Mouse (Mus musculus) brain, embryonic 14.5 days (tissue): ENCODE data around the gene Gm21987.

ENCODE experiments used
- CTCF ChIP-seq: fragments of 200-500 bp; IDR thresholded peaks from 2 replicates; pipeline ENCODE4 v1.5.1; 2012; ENCODE audit warnings: inconsistent platforms, mild to moderate bottlenecking, moderate library complexity, borderline replicate concordance; ENCODE audit not compliant: insufficient read depth, insufficient read length; ENCODE audit errors: extremely low read depth
- POLR2A ChIP-seq: fragments of 200-500 bp; IDR thresholded peaks from 2 replicates; pipeline ENCODE4 v1.6.1; 2012; ENCODE audit warnings: mild to moderate bottlenecking, inconsistent platforms, borderline replicate concordance; ENCODE audit not compliant: poor library complexity, insufficient read depth, insufficient read length, severe bottlenecking; ENCODE audit errors: extremely low read depth

GRCm38 (mm10) chr16:38298410-38298809, 48.4 kb upstream of the Gm21987 start:
- TF ChIP-seq POLR2A (no peak), CTCF (no peak)
